Mouse (Mus musculus) retina, adult 2 months (tissue): ENCODE data around the gene Klhl29.

Source experiments
- DNase-seq: peaks from one replicate; pipeline ENCODE4 v3.0.0-alpha.2; 2012; ENCODE audit warnings: low read depth, low spot score

Gene Klhl29

GRCm38 (mm10) chr12:5254246-5254982 is 121.1 kb downstream of the Klhl29 start:
- no peak for DNase-seq

DNA sequence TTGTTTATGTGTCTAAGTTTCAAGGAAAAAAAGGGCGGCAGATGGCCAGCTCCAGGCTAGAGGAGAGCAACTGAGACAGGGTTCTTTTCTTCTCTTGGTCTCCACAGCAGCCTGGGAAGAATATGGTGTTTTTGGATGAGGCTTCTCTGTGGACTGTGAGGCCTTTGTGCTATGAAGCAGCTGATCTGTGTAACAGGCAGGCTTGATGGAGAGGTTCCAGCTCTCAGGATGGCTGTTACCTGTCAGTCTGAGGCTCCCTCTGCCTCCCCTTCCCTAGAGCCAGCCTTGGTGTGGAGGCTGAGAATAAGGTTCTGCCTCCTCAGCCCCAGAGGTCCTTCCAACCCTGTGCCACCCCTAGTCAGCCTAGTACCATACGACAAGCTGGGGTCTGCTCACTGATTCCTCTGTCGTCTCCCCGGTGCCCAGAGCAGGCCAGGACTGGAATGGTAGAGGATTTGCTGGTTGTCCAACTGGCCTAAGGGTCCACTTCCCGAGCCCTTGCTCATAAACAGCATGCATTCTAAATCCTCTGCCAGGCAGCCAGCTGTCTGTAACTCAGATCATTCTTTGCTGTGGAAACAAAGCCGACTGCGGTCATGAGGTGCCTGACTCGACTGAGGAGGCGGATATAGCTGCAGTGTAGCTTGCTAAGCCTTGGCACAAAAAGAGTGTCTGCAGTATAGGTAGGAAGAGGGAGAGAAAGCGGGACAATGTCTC is 122.0 kb downstream of the Klhl29 start:
- no peak for DNase-seq

- no peak for DNase-seq
These were observed 122.9 kb downstream of the Klhl29 start for GRCm38 (mm10) chr12:5252569-5252968.

DNA sequence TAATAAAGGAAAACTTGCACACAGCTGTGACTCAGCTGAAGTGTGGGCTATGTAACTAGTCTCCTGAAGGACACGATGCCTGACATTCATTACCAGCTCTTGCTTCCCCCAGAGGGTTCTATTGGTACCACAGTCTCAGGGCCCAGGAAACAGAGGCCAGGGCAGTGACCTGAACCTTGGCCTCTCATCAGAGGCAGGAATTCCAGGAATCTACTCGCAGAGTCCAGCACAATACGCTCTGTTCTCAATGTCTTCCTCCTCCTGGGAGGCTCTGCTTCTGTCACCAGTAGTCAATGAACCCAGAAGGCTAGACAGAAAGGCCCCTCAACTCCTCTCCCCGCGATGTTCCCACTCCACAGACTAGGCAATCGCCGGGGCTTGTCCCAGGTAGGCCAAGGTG is 125.4 kb downstream of the Klhl29 start:
- DNase-seq: no peak

DNA sequence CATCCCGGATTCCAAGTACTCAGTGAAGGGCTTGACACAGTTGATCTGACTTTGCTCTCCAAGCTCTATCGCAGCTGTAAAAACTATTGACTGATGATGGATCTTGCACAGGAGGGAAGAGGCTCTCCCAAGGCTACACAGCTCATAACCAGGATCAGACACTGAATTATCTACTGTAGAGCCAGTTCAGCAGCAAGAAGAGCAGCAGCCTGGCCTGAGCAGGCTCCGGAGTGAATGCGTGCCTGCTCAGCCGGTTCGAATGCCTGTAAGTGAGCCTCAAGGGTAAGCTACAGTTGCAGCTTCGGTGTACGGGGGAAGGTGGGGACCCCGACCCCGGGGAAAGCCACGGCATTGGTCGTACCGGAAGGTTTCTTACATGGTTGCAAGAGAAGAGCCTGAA is 126.4 kb downstream of the Klhl29 start:
- DNase-seq: no peak

GRCm38 (mm10) chr12:5247505-5247904 is 128.0 kb downstream of the Klhl29 start:
- no peak for DNase-seq

- no peak for DNase-seq
These were observed 128.7 kb downstream of the Klhl29 start for GRCm38 (mm10) chr12:5246721-5247341.

DNA sequence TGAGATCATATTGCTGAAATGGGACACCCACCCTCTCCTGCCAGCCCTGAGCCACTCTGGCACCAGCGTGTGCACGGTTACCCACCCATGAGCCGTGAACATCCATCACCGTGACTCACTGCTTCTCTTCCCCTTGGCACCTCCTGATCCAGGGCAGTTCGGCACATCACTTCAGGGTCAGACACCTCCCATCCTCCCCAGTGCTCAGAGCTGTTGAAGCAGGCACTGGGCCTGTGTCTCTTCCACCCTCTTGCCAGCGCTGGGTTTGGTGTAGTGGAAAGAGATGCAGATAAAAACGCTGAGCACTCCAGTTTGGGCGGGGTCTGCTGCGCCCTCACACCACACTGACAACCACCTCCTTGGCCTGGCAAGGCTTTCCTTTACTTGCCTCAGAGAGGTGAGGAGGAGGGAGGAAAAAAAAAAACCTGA is 129.3 kb downstream of the Klhl29 start:
- no peak for DNase-seq

- no peak for DNase-seq
These were observed 130.3 kb downstream of the Klhl29 start for GRCm38 (mm10) chr12:5245207-5245597.

DNA sequence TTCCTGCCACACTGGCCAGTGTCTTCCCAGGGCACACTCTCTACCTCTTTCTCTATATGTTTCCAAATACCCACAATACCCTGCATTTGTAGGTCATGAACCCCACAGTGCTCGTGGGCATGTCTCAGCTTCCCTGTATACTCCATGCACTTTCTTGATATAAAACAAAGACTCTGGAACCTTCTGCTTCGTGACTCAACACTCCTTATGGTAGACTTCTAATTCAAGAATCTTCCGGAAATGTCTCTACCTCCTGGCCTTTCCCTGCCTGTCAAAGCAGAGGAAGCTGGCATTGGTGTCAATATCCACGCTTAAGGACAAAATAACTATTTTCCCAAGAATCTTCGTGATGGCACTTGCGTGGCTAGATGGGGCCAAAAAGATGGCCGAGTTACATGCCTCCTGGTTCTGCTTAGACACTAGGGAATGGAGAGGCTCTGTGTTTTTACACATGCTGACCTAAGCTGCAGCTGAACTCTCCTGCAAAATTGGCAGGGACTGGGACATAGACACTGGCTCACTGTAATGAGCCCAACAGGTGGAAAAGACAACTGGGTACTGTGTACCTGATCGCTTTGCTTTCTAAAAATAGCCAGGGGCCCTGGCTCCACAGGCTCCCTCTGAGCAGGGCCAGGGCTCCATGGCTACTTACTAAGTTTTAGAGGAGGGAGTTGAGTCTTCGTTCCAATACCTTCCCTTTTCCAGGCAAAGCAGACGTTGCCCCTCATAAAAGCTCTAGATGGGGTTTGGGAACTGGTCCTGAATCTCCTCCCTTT is 130.9 kb downstream of the Klhl29 start:
- no peak for DNase-seq

DNA sequence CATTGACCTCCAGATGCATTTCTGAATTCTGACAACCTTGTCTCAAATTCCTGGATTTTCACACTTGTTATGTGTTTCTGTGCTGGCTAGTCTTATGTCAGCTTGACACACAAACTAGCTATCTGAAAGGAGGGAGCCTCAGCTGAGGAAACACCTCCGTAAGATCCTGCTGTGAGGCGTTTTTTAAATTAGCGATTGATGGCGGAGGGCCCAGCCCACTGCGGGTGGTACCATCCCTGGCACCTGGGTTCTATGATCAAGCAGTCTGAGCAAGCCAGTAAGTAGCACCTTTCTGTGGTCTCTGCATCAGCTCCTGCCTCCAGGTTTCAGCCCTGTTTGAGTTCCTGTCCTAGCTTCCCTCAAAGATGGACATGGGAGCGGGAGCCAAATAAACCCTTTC is 131.6 kb downstream of the Klhl29 start:
- DNase-seq: no peak

DNA sequence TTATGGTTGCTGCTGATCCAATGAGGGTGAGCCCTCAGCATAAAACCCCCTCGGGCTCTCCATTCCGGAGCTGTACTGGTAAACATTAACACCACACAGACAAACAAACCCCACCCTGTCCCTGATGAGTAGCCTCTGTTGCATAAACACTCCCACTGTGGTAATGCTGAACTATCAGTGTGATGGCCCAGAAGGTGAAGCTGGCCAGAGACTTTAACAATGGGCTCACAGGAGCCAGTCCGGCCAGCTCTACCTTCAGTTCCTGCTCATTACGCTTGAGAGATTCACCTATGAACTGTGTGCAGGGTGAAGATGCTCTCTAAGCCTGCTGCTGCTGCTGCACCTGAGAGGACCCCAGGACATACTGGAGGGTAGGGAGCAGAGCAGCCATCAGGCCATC is 132.0 kb downstream of the Klhl29 start:
- no peak for DNase-seq

DNA sequence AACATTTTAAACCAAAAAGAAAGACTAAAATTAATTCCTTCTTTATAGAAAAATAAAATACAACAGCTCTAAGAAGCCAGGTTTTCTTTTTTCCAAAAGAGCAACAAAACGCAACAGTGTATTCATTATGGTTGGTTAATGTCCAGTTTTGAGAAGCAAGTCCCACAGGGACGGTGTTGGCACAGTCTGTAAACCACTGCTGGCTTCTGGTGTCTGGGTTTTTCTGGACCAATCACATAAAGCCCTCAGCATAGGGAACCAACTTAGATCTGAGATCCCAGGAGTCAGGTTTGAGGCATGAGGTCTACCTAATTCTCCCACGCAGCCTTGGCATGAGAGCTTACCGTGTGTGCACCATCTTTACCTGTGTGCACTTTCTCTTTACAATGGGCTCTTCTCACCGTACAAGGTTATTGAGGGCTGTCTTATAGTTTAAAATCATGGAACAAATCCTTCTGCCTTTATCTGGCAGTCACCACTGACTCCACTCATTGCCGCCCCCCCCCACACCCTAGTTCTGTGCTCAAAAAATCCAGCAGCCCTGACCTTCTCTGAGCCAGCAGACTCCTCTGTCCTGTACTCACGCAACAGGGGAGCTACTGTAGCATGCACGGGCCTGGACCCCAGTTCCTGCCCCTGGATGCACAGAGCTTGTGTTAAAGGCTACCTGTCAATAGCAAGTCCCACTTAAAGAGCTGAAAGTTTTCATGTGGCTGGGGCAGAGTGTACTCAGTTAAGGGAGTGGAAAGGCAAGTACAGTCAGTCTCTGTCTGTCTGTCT is 132.7 kb downstream of the Klhl29 start:
- DNase-seq: no peak

DNA sequence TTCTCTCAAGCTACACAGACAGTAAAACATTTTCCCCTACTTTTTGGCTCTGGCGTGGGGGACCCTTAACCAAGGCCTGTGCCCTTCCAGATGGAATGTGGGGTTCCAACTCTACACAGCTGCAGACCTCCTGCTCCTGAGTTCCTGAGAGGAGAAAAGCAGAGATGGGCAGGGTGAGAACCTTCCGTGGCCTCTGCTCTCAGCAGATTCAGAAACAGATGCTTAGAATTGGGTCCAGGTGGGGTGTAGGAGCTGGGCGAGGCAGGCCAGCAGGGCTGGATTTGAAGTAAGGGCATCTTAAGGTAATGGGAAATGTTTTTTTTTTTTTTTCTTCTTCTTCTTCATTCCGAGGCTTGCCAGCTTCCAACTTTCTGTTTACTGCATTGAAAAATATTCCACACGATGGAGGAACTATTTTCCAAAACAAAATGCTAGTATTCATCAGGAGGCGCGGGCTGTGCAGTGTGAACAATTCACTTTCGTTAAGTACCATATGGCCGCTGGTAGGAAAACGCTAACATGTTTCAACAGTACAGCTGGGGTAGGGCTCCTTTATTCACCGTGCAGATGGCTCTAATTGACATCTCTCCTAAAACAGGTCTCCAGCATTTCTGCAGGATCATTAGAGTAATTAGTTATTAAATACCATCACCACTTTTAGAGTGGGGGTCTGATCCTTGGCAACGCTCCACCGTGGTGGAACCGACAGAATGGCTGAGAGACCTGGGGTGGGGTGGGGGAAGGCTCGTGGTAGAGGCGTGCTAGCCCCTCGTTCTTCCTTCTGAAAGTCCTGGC is 135.8 kb downstream of the Klhl29 start:
- DNase-seq: no peak

DNA sequence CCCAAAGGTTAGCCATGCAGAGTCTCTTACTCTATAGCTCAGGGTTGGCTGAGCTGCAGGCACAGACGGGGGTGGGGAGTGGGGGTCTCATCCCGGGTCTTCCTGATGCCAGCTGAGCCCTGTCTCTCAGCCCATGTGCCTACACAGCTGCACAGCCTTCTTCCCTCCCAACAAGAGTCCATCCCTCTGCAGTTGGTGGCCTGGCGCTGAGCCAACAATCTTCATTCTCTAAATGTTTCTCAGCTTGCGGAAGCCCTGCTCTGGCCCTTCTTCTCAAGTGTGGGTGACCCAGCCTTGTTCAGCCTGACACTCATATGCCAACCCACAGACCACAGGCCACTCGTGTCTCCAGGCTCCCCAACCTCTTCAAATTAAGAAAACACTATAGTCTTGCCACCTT is 138.4 kb downstream of the Klhl29 start:
- no peak for DNase-seq

DNA sequence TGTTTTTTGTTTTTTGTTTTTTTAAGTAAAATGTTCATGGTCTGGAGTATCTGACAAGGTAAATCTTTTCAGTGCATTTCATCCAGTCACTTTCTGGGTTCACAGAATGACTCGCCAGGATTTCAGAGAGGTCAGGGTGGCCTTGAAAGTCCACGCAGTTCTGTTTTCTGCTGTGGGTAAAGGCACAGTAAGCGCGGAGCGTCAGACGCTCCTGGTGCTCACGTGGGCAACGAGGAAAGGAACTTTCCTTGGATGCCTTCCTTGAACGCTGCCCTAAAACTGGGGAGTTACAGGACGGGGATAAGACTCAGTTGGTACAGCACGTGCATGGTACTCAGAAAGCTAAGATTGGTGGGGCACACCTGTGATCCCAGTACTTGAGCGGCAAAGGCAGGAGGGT is 139.9 kb downstream of the Klhl29 start:
- no peak for DNase-seq

GRCm38 (mm10) chr12:5230504-5230903 is 145.0 kb downstream of the Klhl29 start:
- DNase-seq: no peak

DNA sequence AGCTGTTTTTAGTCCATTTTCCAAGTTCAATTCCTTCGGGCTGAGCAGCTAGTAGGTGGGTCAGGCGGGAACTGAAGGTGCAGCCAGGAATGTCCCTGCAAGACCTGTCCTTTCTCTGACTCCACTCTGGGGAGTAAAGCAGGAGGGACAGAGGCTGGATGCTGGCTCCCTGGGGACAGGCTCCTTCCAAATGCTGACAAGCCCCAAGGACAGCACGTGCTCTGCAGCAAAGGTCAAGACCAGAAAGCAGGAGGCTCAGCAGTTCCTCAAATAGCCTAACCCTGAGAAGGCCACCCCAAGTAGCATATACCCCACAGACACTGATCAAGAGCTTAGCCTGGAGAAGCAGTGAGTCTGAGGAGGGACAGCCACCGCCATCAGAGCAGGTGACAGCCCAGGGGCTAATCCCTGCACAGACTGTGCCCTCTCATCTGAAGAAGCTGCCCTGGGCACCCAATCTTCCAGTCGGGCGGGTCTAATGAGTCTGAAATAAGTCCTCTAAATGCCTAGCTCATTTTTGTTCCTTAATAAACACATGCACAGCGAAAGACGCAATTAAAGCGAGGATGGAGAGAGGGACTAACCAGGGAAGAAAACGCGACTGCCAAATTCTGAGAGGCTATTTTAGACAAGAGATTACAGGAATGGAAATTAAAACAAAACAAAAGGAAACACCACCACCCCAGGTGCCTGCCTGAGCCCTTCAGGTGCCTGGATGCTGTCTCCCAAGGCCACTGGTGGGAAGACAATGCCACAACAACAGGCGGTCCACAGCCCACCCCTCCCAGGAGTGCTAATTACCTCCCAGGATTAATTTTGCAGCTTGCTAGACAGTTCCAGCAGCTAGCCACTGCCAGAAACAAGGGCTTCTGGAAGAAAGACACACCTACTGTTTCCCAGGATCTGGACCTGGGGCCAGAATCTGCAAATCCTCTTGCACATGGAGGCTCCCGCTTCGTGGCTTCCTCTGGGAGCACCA is 148.5 kb downstream of the Klhl29 start:
- DNase-seq: peak; percentile 22

- no peak for DNase-seq
These were observed 151.9 kb downstream of the Klhl29 start for GRCm38 (mm10) chr12:5223595-5223994.
